Mouse (Mus musculus) megakaryocyte, adult 5-6 weeks (primary cell): ENCODE data around the gene Tiam2. TPM values are rescaled to one million over a fixed set of nuclear protein-coding genes. Genes with fewer than 3 reads are reported as not detected.
A peak's percentile ranks its signal among the peaks of the same experiment; 100 is the strongest.

Experiments
- ATAC-seq: 2 replicates; pipeline ENCODE4 v1.8.0; 2016; ENCODE audit warnings: mild to moderate bottlenecking, inconsistent platforms; ENCODE audit not compliant: poor library complexity, severe bottlenecking
- total RNA-seq, 2 experiments: library from RNA; stranded (forward) in 1 of 2; stranded (reverse) in 1 of 2; fragments of 153-499, 151-499 nt in 1 of 2; fragments of 221-1000, 200-1000 nt in 1 of 2; gene quantifications; 2 replicates each; pipeline versions ENCODE4 v1.2.3 to v1.2.4; 2015 to 2017

Tiam2 gene
- total RNA-seq, 2 experiments from 2014 or later, result 23.7 to 42.3 TPM

- ATAC-seq, result no peak
These were observed 67.6 kb downstream of the Tiam2 start for GRCm38 (mm10) chr17:3393981-3394380.

DNA sequence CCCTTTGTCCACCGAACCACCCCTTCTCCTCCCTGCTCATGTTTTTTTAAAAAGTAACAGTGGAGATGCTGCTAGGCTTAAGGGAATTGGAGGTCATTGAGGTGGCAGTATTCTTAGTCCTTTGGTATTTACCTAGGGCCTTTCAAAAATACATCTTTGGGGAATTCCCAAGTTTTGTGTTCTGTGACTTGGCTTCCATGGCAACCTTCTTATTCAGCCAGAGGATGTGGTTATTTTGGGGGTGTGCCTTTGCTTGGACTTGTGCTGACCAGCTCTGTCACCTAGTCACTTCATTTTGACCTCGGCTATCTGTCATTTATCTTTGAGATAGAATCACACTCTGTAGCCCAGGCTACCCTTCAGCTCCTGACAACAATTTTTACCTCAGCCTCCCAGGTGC is 68.6 kb downstream of the Tiam2 start:
- ATAC-seq, result no peak

DNA sequence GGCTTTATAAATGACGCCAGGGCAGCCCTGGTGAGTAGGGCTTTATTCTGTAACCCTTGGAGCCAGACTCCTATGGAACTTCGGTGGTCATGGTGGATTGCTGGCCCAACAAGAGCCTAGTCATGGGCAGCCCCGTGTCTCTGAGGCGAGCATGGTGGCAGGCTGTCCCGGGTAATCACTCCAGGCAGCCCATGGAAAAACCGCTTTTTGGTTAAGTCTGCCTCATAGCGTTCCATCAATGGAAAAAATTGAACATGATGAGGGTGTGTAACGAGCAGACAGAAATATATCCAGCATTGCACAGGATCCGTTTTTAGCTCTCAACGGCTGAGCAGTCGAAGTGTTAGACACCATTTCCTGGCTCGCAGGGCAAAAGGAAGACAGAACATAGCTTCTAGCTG is 70.5 kb downstream of the Tiam2 start:
- peak; percentile 10; the same call in 1 of the 2 replicates for ATAC-seq

GRCm38 (mm10) chr17:3397836-3398235 is 71.5 kb downstream of the Tiam2 start:
- ATAC-seq, result no peak

DNA sequence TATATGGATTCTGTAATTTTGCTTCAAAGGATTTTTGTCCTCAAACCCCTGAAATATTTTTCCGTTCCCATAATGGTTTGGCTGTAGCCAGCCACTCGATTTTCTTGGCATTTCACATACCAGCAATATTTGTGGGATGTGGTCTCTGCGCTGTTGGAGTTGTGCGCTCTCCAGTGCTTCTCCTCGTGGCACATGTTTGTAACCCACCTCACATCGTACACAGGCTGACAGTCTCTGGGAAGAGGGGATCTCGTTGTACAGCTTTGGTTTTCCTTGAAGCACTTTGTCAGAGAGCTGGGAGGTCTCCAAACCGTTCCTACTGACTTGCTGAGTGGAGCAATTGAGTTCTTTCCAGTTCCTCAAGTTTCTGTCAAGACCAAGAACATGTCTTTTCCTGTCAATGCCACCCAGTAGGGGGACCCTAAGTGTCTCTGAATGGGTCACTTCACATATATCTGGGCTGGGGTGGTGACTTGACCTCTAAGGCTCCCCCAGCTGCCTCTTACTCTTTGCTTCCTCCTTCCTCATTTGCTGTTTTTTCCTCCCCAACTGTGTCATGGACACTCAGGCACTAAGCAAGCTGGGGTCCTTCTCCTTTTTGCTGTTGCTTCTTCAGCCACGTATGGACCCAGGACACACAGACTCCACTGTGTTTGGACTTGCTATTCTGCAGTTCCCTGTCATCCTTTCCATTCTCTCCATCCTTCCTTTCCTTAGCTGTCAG is 79.1 kb downstream of the Tiam2 start:
- ATAC-seq, result peak; percentile 30; the same call in 1 of the 2 replicates

- ATAC-seq, result no peak
These were observed 80.7 kb downstream of the Tiam2 start for GRCm38 (mm10) chr17:3407051-3407450.

- ATAC-seq, result no peak
These were observed 83.9 kb downstream of the Tiam2 start for GRCm38 (mm10) chr17:3410307-3410706.

DNA sequence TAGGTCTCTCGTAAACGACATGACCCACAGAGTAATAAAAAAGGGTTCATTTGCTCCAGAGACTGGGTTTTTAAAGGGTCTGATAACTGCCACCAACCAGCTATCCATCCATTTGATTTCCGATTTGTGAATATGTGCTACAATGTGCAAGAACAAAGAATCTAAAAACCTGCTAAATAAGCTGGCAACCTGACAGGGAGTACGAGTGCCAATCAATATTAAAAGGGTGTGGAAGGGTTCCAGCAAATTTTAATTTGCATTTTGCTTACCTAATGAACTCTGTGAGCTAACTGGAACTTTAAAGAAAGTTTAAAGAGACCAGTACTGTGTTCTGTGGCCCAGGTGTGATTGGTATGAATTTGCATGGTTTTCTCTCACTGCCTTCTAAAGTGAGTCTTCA is 86.4 kb downstream of the Tiam2 start:
- ATAC-seq, result no peak

DNA sequence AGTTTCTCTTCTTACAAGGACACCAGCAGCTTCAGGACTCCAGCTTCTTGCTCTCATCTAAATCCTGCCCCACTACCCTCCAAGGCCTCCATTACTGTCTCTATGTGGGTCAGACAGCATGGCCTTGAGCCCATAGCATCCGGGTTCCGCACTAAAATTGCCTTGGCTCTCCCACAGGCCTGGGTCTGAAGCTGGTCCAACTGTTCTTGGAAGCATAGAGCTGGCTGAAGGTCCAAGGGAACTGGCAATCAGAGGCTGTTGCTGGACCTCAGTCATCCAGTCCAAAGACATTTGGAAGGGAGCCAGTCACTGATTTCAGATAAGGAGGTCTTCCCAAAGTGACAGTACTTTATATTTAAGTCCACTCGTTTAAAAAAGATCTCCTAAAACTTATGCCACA is 89.2 kb downstream of the Tiam2 start:
- ATAC-seq, result no peak

- no peak for ATAC-seq
These were observed 90.0 kb downstream of the Tiam2 start for GRCm38 (mm10) chr17:3416401-3416800.

DNA sequence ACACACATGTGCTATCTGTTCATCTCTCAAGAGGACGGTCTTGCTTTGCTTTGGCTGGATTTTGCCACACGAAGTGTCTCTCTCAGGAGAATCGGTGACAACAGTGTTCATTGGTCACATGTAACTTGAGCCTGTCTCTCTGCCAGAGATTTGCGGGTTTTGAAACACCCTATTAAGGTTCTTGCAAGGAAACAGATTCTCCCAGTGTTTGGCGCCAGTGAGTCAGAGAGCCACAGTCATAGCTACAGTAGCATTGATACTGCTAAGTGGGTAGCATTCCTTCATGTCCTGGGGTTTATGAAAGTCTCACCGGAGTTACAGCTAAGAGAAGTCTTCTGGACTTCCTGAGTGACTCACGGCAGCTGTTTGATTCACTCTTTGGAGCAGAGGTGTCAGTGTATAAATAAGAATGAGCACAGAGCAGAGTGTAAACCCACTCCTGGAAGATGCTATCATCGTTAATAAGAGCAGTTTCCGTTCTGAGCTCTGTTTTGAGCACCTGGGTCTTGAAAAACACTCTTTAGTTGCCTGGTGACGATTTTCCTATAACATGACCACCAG is 93.1 kb downstream of the Tiam2 start:
- no peak for ATAC-seq

DNA sequence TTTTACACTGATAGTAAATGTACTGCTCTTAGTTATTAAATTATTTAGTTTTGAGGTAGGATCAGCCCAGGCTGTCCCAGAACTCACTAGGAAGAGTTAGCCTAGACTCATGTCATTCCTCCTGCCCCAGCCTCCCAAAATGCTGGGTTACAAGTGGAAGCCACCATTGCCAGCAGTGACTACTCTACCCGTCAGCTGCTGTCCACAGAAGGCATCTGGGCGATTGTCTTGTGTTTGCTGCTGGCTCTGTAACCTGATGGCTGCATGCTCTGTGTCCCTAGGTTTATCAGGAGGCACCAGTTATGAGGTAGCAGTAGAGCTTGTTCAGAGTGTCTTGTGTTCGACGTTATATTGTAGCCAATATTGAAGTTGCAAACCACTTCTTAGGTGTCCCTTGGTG is 93.8 kb downstream of the Tiam2 start:
- ATAC-seq, result no peak

GRCm38 (mm10) chr17:3423416-3423815 is 97.0 kb downstream of the Tiam2 start:
- ATAC-seq, result no peak

DNA sequence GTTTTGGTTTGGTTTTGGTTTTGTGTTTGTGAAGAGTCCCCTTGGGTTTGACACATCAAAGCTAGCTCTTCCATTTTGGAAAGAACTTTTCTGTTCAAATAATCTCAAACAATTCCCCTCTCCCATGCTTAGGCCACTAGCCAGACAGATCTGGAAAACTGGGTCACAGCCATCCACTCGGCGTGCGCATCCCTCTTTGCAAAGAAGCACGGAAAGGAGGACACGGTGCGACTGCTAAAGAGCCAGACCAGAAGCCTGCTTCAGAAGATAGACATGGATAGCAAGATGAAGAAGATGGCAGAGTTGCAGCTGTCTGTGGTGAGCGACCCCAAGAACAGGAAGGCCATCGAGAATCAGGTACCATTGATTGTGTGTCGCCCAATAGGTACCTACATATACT is 102.3 kb downstream of the Tiam2 start:
- ATAC-seq, result no peak

- ATAC-seq, result no peak
These were observed 106.5 kb downstream of the Tiam2 start for GRCm38 (mm10) chr17:3432590-3433498.

- no peak for ATAC-seq
These were observed 107.3 kb downstream of the Tiam2 start for GRCm38 (mm10) chr17:3433521-3434271.

DNA sequence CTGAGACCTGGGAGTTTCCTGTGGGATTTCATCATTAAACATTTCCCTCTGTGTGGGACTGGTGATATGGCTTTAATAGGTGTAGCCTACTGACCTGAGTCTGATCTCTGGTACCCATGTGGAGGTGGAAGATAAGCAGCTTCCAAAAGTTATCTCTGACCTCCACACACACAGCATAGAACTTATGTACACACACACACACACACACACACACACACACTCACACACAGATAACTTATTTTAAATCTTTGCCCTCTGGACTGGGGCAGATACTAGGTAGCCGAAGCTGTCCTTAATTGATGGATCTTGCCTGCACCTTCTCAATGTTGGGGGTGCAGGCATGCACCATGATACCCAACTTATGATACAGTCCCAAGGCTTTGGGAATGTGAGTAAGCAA is 108.9 kb downstream of the Tiam2 start:
- ATAC-seq, result no peak

GRCm38 (mm10) chr17:3436841-3437515 is 110.6 kb downstream of the Tiam2 start:
- ATAC-seq, result no peak

- ATAC-seq, result no peak
These were observed 116.4 kb downstream of the Tiam2 start for GRCm38 (mm10) chr17:3442526-3443401.
